Mouse (Mus musculus) olfactory bulb, adult 2 months (tissue): ENCODE data around the gene Mgea5.

Experiments used
- CTCF ChIP-seq: fragments of 200-500 bp; IDR thresholded peaks from 2 replicates; pipeline ENCODE4 v1.5.1; 2012; ENCODE audit warnings: low read depth, mild to moderate bottlenecking, low read length, moderate library complexity; ENCODE audit not compliant: insufficient read depth
- POLR2A ChIP-seq: fragments of 200-500 bp; IDR thresholded peaks from 2 replicates; pipeline ENCODE4 v1.6.1; 2012; ENCODE audit warnings: mild to moderate bottlenecking, low read depth, low read length, moderate library complexity; ENCODE audit not compliant: insufficient read depth

DNA sequence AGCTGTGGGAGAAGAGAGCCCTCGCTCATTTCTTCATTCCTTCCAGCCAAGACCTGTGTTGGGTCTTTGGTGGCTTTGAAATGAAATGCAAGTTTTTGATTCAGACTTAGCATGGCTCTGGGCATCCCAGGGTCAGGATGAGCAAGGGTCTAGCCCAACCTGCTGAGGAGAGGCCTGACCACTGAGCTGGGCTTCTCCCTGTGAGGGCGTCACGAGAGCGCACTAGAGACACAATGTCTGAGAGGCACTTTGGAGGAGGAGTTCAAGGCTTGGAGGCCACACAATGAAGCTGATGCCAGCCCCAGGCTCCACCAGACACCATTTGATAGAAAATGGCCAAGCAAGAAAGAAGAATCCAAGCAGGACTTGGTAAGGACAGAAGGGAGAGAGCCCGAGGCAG, 49.4 kb downstream of the Mgea5 start:
- no peak for TF ChIP-seq POLR2A
- no peak for TF ChIP-seq CTCF
